Mouse (Mus musculus): ENCODE results near the gene Olfr560.

GRCm38 (mm10) chr7:102737705-102738104 lies 21.5 kb downstream of the Olfr560 start:
- TF ChIP-seq CTCF (conservative IDR thresholded peaks at IDR 0.05 in 1 of 2, IDR thresholded peaks at IDR 0.05 in 1 of 2; ENCODE audit: low read depth in 2 of 2, low read length in 2 of 2) (no peak), KAT2A (IDR thresholded peaks at IDR 0.05; ENCODE audit: insufficient replicate concordance, low read length) (no peak), UBTF (IDR thresholded peaks at IDR 0.05; ENCODE audit: low read depth, low read length) (no peak), USF1 (IDR thresholded peaks at IDR 0.05; ENCODE audit: low read depth, low read length) (no peak), POLR2AphosphoS2 (IDR thresholded peaks at IDR 0.05; ENCODE audit: low read depth, low read length) (no peak)

Measured in CH12.LX (cell line).